Mouse (Mus musculus): Measurements from ENCODE around the gene Haus3.

The Haus3 gene

GRCm38 (mm10) chr5:34186391-34186790 lies 17.1 kb upstream of the Haus3 start:
- DNase-seq = no peak

GRCm38 (mm10) chr5:34185791-34186190 lies 16.5 kb upstream of the Haus3 start:
- no peak for DNase-seq

- no peak for DNase-seq
Observed at GRCm38 (mm10) chr5:34185051-34185580, 15.8 kb upstream of the Haus3 start.

GRCm38 (mm10) chr5:34183976-34184375 lies 14.6 kb upstream of the Haus3 start:
- DNase-seq = no peak

- peak; percentile 81 for DNase-seq
Observed at GRCm38 (mm10) chr5:34183156-34183880, 14.0 kb upstream of the Haus3 start.

- DNase-seq = peak; percentile 74
Observed at GRCm38 (mm10) chr5:34182486-34182885, 13.2 kb upstream of the Haus3 start.

GRCm38 (mm10) chr5:34177821-34178220 lies 8.5 kb upstream of the Haus3 start:
- no peak for DNase-seq

GRCm38 (mm10) chr5:34177091-34177490 lies 7.8 kb upstream of the Haus3 start:
- no peak for DNase-seq

- no peak for DNase-seq
Observed at GRCm38 (mm10) chr5:34176691-34177090, 7.4 kb upstream of the Haus3 start.

GRCm38 (mm10) chr5:34175403-34175694 lies 6.0 kb upstream of the Haus3 start:
- no peak for DNase-seq

- DNase-seq = no peak
Observed at GRCm38 (mm10) chr5:34174550-34175402, 5.4 kb upstream of the Haus3 start.

- no peak for DNase-seq
Observed at GRCm38 (mm10) chr5:34174021-34174420, 4.7 kb upstream of the Haus3 start.

- peak; percentile 61 for DNase-seq
Observed at GRCm38 (mm10) chr5:34170726-34171125, 1.4 kb upstream of the Haus3 start.

GRCm38 (mm10) chr5:34169954-34170353 lies 627 bp upstream of the Haus3 start:
- DNase-seq = no peak

GRCm38 (mm10) chr5:34167857-34168256 lies 1.5 kb downstream of the Haus3 start:
- DNase-seq = no peak

- no peak for DNase-seq
Observed at GRCm38 (mm10) chr5:34165793-34166192, 3.5 kb downstream of the Haus3 start.

GRCm38 (mm10) chr5:34148476-34148875 lies 20.9 kb downstream of the Haus3 start:
- no peak for DNase-seq

GRCm38 (mm10) chr5:34147554-34147953 lies 21.8 kb downstream of the Haus3 start:
- no peak for DNase-seq

GRCm38 (mm10) chr5:34139751-34140150 lies 29.6 kb downstream of the Haus3 start:
- DNase-seq = peak; percentile 61

GRCm38 (mm10) chr5:34132731-34133130 lies 36.6 kb downstream of the Haus3 start:
- DNase-seq = no peak

- no peak for DNase-seq
Observed at GRCm38 (mm10) chr5:34124131-34124530, 45.2 kb downstream of the Haus3 start.

GRCm38 (mm10) chr5:34119121-34119856 lies 50.0 kb downstream of the Haus3 start:
- no peak for DNase-seq

GRCm38 (mm10) chr5:34105681-34106080 lies 63.6 kb downstream of the Haus3 start:
- no peak for DNase-seq

Measured in kidney, postnatal 14 days (tissue).